Mouse (Mus musculus): ENCODE results near the gene Ripor1.
A peak's percentile ranks its signal among the peaks of the same experiment; 100 is the strongest.

Gene Ripor1

DNA sequence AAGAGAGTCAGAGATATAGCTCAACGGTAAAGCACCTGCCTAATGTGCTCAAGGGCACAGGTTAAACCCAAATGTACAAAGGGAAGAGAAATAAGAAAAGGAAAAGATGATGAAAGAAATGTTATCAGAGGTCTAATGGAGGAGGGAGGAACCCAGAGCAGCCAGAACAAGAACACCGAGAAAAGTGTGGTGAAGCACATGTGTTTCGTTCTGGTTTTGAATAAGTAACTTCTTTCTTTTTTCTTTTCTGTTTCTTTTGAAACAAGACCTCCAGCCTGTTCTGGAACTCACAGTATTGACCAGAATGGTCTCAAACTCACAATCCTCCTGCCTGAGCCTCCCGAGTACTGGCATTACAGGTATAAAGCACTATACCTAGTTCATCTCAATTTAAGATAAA lies 24.3 kb downstream of the Ripor1 start:
- DNase-seq = no peak

DNA sequence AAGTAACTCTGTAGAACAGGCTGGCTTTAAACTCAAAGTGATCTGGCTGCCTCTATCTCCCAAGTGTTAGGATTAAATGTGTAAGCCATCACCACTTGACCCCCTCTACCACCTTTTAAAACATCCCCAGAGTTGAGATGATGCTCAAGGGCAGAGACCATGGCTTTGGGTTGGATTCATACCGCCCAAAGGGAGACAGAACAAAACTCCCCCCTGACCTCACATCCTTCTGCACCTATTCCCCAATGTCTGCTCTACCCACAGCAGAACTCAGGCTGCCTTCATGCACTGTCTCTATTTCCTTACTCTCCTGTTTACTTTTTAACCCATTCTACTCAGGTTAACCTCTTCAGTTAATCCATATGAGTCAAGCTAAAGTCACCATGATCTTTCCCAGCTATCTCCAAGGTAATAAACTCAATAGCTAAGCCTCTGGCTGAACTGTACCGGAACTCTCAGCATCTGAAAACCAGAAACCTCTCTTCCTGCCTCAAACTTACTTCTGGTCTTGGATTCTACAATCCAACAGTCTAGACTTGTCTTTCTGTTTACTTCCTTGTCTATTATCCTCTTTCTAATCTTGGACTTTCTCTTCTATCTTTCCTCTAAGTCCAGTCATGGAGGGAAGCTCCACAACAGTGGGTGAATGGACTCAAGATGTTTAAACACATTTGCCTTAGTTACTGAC lies 29.9 kb downstream of the Ripor1 start:
- no peak for DNase-seq

DNA sequence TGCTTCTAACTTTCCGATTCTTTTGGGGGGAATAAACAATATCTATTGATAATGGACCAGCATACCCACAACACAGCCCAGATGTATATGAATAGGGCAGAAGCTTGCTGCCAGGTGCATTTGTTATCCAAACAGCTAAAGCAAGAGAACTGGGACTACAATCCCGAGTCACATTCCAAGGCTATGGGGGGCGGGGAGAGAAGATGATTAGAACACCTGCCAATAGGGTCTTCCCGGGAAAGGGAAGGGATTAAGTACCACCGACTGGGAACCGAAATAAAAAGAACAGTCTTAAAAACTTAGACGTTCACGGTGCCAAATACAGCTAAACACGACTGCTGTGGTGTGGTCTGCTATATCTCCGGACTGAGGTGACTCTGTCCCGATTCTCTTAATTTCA lies 30.4 kb downstream of the Ripor1 start:
- no peak for DNase-seq

DNA sequence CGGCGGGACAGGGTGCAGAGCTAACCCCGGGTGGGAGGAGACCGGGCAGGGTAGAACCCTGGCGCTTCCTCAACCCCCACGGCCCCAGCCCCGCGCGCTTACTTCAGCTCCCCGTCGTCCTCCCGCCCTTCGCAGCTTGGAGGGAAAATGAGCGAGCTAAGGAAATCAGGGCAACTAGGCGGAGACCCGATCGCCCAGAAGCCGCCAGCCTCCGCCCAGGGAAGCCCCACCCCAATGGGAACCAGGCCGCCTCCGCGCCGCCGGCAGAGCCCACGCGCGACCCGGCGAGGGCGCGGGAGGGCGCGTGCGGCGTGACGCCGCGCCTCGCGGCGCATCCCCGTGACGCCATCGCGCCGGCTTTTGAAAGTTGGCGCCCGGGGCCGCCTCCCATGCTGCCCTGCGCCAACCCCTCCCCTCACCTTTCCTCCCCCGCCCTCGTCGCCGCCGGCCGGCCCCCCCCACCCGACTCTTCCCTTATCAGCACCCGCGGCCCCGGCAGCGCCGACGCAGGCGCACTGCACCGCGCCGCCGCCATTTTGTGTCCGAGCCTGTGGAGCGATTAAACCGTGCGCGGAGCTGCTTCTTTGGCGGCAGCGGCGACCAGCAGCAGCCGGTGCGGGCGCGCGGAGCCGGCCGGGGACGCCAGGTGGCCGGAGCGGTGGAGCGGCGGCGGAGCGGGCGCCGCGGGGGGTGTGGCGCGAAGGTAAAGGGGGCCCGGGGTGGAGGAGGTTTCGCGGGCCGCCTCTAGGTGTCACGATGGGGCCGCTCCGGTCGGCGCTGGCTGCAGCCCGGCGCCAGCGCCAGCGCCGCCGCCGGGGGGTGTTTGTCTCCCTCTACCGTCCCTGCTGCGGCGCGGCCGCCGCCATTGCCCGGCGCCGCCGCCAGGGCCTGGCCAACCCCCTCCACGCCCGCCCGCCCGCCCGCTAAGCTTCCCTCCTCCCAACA lies 31.2 kb downstream of the Ripor1 start, which contains the start of gene Ctcf:
TSS of gene Ctcf (plus strand) at position 551 of the 945 bp plus-strand sequence.
- DNase-seq = peak; percentile 86

DNA sequence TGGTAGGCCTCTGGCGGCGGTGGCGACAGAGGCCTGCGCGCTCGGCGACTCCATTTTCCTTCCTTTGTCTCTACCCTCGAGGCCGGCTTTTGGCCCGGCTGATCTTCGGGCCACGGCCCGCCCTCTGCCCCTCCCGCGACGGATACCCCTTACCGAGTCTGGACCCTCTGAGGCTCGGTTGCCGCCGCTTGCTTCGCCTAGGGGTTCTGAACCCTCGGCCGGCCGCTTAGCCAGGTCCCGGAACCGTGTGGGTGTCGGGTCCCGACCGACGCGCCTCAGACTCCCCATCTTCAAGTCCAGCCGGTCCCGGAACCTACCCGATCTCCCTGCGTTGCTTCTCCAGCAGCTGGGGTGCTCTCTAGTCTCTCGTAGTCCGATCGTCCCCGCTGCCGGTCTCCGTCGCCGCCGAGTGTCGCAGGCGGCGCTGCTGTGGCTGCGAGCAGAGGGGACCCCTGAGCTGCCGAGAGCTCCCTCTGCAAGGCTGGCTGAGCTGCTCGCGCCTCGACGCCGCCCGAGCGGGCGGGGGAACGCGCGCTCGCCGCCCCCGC lies 32.0 kb downstream of the Ripor1 start, which contains the start of gene Agrp:
TSS of gene Agrp (minus strand) at position 431 of the 548 bp plus-strand sequence.
- DNase-seq = no peak

DNA sequence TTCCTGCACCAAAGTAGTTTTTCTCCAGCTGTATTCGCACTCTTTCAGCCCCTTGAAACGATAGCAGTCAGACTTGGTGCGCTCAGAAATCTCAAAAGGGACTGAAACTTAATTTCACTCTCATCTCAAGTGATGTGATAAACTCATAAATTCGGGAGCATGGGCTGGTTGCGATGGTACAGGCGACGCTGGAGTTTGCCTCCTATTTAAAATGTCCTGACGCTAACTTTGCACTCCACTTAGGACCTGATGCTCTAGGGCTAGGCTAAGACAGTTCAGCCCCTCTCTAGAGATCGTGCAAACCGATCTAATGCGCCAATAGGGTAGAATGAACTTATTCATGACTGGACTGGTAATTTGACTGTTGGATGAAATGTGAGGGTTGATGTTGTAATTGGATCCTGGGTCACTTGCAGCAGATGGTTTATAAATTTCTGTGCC lies 32.6 kb downstream of the Ripor1 start:
- no peak for DNase-seq

DNA sequence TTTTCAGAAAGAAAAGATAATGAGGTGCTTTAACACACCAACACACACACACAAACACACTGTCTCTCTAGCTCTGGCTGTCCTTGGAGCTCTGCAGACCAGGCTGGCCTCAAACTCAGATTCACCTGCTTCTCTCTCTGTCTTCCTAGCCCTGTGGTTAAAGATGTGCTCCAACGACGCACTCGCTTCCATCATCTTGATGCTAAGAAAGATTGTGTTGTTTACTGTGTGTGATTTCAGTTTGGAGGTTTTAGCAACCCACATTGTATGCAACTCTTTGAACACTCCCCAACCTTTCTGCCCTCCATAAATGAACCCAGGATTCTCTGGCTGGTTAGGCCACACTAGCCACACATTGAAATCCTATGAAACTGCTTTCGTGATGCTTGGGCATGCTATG lies 33.5 kb downstream of the Ripor1 start:
- DNase-seq = no peak

DNA sequence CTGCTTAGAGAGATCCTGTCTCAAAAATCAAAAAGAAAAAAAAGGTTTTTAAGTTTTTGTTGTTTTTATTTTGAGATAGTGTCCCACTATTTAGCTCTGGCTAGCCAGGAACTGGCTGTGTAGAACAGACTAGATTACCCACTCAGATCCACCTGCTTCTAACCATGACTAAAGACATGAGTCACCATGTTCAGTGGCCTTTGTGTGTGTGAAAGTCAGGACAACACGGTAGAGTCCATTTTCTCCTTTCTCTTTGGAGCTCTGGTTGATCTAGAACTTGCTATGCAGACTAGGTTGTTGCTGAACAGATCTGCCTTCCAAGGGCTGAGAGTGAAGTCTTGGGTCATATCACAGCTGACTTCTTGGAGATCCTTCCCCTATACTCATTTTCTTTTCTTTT lies 34.8 kb downstream of the Ripor1 start:
- no peak for DNase-seq

DNA sequence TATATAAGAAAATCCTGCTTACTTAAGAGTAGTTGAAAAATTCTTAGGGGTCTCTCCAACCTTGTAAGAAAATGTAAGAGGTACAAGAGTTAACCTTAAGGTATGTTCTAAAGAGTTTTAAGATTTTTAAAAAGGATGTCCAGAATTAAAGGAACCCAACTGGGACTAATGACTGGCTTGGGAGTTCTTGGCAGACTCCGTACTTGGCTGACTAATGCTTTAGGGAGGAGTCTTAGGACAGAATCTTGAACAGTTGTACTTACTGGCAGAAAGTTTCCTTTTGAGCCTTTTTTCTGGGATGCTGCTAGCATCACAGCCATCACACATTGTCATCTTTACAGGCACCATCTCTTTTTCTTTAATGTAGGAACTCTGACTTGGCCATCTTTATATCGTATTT lies 35.5 kb downstream of the Ripor1 start:
- no peak for DNase-seq

DNA sequence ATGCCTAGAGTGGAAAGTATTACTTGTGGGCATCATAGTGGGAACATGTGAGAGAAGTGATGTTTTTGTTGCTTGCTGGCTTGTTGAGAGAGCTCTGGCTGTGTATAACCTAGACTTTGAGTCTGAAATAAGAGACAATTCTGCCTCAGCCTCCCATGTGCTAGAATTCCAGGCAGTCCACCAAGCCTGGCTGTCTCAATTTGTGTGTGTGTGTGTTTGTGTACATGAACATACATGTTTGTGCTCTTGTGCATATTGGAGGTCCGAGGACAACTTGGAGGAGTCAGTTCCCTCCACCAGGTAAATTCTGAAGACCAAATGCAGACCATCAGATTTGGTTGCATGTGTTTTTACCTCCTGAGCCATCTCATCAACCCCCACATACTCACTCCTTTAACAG lies 40.1 kb downstream of the Ripor1 start:
- no peak for DNase-seq

DNA sequence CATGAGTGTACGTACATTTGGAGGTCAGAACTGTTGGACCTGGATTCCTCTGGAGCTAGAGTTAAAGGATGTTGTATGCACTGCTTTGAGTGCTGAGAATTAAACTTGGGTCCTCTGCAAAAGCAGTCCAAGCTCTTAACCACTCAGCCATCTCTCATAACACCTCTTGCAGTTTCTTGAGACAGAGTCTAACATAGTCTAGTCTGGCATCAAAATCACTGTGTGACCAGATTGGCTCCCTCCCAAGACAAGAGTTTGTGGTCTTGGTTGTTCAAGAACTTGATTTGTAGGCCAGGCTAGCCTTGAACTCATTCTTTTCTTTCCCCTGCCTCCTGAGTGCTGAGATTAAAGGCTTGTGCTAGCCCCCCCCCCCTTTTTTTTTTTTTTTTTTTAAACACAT lies 43.9 kb downstream of the Ripor1 start:
- DNase-seq = no peak

DNA sequence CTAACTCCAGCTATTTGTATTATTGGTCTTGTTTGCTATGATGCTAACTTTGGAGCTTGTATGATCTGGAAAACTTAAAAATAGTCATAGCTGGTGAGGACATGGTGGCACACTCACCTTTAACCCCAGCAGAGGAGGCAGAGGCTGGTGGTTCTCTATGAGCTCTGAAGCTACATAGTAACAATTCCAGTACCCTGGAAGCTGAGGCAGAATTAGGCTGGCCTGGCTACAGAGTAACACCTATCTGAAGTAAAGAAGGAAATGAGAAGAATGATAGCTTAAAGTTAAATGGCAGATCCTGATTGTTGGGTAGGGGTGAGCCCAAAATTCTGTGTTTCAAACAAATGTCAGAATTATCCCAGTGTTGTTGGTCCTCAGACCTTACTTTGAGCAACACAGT lies 52.6 kb downstream of the Ripor1 start:
- no peak for DNase-seq

DNA sequence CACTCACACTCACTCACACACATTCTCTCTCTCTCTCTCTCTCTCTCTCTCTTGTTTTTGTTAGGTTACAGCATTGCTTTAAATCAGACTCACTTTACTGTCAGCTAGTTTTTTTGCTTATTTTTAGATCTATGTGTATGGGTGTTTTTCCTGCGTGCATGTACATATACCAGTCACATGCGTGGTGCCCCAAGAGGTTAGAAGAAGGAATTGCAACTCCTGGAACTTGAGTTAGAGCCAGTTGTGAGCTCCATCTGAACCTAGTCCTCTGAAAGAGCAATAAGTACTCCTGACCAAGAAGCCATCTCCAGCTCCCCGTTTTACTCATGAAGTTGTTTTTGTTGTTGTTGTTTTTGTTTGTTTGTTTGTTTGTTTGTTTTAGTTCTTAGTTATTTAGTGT lies 56.1 kb downstream of the Ripor1 start:
- DNase-seq = peak; percentile 12 to 18

All from kidney, adult 8-10 months (tissue).